Mouse (Mus musculus) embryo, embryonic 10 days (tissue): Measurements from ENCODE around the gene Atxn10.
A peak's percentile ranks its signal among the peaks of the same experiment; 100 is the strongest.

Source experiments
- DNase-seq: peaks from one replicate; pipeline ENCODE4 v3.0.0-alpha.2; 2015; ENCODE audit warnings: low spot score

Gene Atxn10

DNA sequence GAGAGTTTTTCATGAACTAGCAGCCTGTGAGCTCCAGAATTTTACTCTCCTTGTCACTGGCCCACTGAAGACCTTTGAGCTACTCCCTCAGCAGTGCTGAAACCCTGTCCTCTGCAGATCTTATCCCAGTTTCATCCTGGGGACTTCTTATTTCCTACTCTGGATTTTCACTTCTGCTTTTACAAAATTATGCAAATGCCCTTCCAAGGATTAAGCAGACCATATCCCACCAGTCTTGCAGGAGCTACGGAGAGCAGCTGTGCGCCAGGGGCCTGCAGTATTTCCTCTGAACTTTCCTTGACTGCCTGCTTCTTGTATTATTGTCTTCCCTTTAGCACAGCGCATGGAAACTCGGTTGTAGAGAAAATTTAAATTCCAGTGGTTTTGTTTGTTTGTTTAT, 68.7 kb downstream of the Atxn10 start:
- DNase-seq: no peak

DNA sequence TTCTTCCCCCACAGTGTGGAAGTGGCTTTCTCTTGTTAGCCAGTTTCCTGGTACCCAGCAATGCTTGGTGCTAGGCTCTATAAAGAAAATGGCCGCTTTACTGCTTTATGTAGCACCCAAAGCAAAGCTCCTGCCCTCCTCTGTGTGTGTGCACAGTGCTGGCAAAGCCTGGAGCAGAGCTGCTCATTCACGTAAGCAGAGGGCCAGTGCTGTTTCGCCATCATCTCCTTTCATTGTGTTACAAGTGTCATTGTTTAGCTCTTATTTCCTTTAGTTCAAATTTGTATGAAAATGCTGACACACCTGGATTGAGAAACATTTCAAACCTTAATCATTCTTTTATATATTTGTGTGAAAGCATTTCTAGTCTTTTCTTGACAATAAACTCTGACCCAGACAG, 69.5 kb downstream of the Atxn10 start:
- no peak for DNase-seq

DNA sequence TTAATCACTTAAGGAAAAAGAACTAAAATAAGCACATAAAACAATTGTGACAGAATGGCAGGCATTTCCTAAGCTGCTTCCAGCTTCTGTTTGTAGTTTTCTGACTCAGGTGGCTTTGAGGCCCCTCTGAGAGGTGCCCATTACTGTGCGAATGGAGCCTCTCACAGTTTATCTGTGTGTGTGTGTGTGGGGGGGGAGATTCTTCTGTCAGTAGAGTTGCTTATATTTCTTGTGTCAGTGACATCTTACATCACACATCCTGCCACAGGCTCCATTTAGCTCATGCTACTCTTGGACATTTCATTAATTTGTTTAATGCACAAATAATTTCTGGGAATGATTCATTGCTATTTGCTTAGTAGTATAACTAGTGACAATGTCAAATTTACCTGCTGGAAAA, 70.8 kb downstream of the Atxn10 start:
- DNase-seq: no peak

- no peak for DNase-seq
Measured at GRCm38 (mm10) chr15:85407342-85407741, 71.3 kb downstream of the Atxn10 start.

DNA sequence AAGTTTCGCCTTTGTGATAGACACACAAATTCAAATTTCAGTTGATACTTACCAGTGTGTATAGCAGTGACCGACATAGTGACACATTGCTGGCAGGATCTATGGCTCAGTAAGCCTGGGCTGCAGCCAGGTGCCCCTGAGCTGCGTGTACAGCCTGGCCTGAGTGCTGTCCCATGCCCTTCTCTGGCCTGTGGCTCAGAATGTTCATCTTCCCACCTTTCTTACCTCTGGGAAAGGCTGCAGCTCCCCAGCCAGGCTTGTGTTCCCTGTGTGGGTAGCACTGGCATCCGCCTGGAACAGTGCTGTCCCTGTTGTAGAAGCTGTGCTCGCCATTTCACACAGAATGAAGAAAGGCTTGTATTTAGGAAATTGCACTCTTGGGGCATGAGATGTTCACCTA, 72.7 kb downstream of the Atxn10 start:
- no peak for DNase-seq

- DNase-seq: no peak
Measured at GRCm38 (mm10) chr15:85409245-85409783, 73.3 kb downstream of the Atxn10 start.

- DNase-seq: no peak
Measured at GRCm38 (mm10) chr15:85409836-85410235, 73.8 kb downstream of the Atxn10 start.

- no peak for DNase-seq
Measured at GRCm38 (mm10) chr15:85414620-85415019, 78.6 kb downstream of the Atxn10 start.

GRCm38 (mm10) chr15:85420686-85421085, 84.6 kb downstream of the Atxn10 start:
- DNase-seq: no peak

GRCm38 (mm10) chr15:85424197-85424596, 88.2 kb downstream of the Atxn10 start:
- DNase-seq: no peak

GRCm38 (mm10) chr15:85428140-85428539, 92.1 kb downstream of the Atxn10 start:
- DNase-seq: no peak

DNA sequence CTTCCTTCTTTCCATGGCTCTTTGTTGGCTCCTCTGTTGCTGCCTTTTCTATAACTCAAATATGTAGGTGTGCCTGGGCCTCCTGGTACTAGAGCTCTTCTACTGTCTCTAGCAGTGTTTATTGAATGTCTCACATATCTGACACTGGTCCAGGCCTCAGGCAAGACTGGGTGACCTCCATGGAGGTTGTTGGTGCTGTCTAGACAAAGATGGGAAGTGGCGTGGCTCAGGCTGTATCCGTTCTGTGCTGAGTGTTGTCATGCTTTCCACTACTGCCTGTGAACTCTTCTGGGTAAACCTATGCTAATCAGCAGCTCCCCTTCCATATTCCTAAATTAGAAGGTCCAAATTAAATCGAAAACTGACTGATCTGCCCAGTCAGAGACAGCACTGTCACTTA, 106.5 kb downstream of the Atxn10 start:
- no peak for DNase-seq

- DNase-seq: no peak
Measured at GRCm38 (mm10) chr15:85446652-85447051, 110.6 kb downstream of the Atxn10 start.

GRCm38 (mm10) chr15:85456891-85457290, 120.8 kb downstream of the Atxn10 start:
- no peak for DNase-seq

DNA sequence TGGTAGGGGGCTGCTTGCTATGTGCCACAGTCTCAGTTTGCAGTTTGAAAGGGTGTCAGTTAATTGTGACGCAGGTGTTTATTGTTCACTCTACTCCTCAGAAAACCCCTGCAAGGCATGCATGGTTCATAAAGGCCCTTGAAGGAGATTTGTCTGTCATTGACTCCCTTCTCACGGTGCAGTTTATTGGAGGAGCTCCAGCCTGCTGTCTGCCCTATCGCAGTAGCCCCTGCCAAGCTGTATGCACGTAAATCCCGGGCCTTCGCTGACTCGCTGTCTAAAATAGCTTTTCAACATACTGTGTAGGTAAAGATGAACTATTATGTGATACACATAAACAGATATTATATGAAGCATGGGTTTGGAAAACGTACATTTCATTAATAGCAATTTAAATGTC, 121.8 kb downstream of the Atxn10 start:
- no peak for DNase-seq

- DNase-seq: peak; percentile 75
Measured at GRCm38 (mm10) chr15:85458631-85459082, 122.6 kb downstream of the Atxn10 start.

- peak; percentile 77 for DNase-seq
Measured at GRCm38 (mm10) chr15:85461541-85461940, 125.5 kb downstream of the Atxn10 start.

- no peak for DNase-seq
Measured at GRCm38 (mm10) chr15:85462138-85462537, 126.1 kb downstream of the Atxn10 start.

DNA sequence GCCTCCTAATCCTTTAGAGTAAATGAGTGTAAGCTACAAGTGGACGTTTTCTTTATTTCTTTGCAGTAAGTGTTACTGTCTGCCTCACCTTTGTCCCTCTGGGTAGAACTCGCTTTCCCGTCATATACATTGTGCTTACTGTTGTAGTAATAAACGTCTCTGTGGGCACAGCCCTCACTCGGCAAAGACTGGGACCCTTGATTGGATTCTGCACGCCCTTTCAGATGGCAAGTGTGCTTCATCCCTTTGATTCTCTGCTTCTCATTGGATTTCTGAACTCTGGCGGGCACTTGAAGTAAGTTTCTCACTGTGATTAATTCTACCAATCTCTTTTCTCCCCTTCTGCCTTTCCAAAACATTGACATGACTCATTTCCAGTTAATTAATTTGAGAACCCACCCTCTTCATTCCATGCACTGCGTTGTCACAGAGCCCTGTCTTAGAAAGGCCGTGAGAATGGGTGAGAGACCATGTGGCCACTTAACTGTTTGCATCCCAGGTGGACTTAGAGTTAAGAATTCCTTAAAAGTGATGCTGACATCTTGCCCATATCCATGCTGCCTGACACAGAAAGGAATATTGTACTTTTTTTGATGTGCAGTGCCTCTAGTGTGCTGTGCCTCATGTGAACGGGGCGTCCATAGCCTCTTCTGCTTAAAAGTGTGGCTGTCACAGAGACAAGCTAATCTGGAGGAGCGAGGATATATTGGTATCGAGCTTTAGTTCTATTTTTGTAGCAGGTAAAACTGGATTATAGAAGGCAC, 127.2 kb downstream of the Atxn10 start:
- peak; percentile 59 for DNase-seq

DNA sequence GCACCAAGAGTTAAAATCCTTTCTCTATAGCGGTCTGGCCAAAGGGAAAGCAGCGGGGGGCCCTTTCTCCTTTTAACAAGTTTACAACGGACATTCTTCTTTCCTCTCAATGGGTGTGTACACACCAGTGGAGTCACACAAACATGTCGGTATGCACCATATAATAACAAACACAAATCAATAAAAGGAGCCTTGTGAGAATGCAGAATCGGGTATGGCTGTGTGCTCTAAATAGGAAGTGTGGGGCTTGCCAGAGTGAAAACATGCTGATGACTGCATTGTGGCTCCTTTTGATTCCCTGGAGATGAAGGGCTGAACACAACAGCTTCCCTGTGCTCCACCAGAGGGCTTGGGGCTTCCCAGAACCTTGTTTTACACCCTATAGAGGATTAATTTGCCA, 128.1 kb downstream of the Atxn10 start:
- DNase-seq: peak; percentile 72

DNA sequence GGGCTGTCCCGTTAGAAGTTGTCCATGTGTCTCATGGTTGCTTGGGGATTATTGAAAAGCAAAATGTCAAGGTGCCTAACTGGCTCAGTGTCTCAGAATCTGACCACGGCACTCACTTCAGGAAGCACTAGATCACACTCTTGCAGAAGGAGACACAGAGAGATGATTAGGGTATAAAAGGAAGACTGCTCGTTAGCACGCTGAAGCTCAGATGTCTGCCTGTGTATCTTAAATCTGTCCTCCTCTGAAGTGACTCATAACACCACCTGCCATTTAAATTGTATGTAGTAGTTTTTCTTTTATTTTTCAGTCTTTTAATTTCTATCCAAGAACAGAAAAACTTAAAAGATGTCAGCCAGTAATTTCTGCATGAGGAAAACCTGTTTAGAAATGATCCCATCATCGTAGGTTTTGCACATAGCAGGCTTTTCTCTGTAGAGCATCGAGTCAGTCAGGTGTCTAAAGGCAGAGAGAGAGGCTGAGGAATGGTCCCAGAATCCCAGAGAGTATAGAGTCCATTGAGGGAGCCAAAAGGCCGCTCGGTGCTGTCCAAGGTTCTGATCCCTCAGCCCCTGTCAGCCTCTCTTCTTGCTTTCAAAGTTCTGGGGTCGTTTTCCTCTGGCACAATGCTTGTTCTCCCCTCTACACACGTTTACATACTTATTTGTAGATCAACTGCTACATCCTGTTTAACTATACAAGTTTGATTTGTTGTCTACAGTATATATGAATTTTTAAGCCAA, 128.9 kb downstream of the Atxn10 start:
- DNase-seq: peak; percentile 63

DNA sequence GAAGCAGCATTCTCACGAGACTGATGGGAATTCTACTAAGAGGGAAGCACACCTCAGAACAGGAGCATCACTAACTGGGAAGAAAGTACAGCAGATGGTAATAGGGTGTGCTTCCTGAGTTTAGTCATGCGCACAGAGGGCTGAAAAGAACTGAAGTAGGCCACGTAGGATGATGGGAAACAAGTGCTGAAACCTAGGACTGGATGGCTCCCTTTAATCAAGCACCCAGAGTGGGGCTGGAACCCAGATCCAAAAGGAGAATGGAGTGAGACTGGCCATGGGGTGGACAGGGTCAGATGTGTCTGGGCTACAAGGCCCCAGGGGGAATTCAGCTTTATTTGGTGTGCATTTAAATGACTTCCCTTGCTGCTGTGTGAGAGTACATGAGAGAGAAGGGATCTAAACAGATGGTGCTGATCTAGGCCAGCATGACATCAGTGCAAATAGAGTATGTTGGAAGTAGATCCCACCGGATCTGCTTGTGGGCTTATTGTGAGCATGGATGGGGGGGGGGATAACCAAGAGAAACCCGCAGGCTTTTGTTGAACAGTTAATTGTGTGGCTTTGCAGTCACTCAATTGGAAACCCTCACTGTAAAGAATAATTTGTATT, 130.5 kb downstream of the Atxn10 start:
- DNase-seq: no peak

GRCm38 (mm10) chr15:85469401-85469800, 133.4 kb downstream of the Atxn10 start:
- no peak for DNase-seq
